Mouse (Mus musculus) E14TG2a.4 (cell line): ENCODE data around the gene Gga3.
A peak's percentile ranks its signal among the peaks of the same experiment; 100 is the strongest.

Source experiments
- H3K27me3 ChIP-seq: 2 replicates; pipeline ENCODE4 v1.6.1; 2014; ENCODE audit warnings: low read length, control low read depth; ENCODE audit not compliant: insufficient read depth
- H3K36me3 ChIP-seq: 2 replicates; pipeline ENCODE4 v1.6.1; 2014; ENCODE audit warnings: low read length, control low read depth; ENCODE audit not compliant: insufficient read depth
- H3K4me1 ChIP-seq: replicated peaks from 2 replicates; pipeline ENCODE4 v1.6.1; 2014; ENCODE audit warnings: low read depth, low read length, control low read depth
- H3K4me3 ChIP-seq: replicated peaks from 2 replicates; pipeline ENCODE4 v1.5.1; 2014; ENCODE audit warnings: mild to moderate bottlenecking, low read length
- H3K9me3 ChIP-seq: 2 replicates; pipeline ENCODE4 v1.6.1; 2014; ENCODE audit warnings: low read length, control low read depth
- CTCF ChIP-seq: conservative IDR thresholded peaks from 2 replicates; pipeline ENCODE4 v1.5.1; 2014; ENCODE audit warnings: low read length
- NANOG ChIP-seq: IDR thresholded peaks from 2 replicates; pipeline ENCODE4 v1.6.1; 2014; ENCODE audit warnings: borderline replicate concordance, low read length, mixed read lengths
- POU5F1 ChIP-seq: IDR thresholded peaks from 2 replicates; pipeline ENCODE4 v1.6.1; 2014; ENCODE audit warnings: low read length, borderline replicate concordance

Gene Gga3

GRCm38 (mm10) chr11:115627705-115628464 lies 24.0 kb upstream of the Gga3 start, which contains the start of gene Slc25a19:
Gene Slc25a19 (minus strand): TSS chr11:115628295.
- no peaks in the 10 kb centered on the region for H3K9me3 ChIP-seq
- peaks cover 78% of the 10 kb centered on the region for H3K4me1 ChIP-seq
- no peaks in the 10 kb centered on the region for H3K27me3 ChIP-seq
- TF ChIP-seq CTCF = no peak
- no peak for TF ChIP-seq POU5F1
- no peak for TF ChIP-seq NANOG
- H3K36me3 ChIP-seq = peaks cover 31% of the 10 kb centered on the region
- peak within 1 kb of the TSS; percentile 91 for H3K4me3 ChIP-seq

GRCm38 (mm10) chr11:115626824-115627616 lies 23.2 kb upstream of the Gga3 start:
- no peaks in the 10 kb centered on the region for H3K27me3 ChIP-seq
- H3K36me3 ChIP-seq = peaks cover 40% of the 10 kb centered on the region
- TF ChIP-seq POU5F1 (no peak), CTCF (no peak), NANOG (no peak)
- no peaks in the 10 kb centered on the region for H3K9me3 ChIP-seq
- H3K4me3 ChIP-seq = peak overlapping the region; percentile 91
- peaks cover 72% of the 10 kb centered on the region for H3K4me1 ChIP-seq

GRCm38 (mm10) chr11:115625877-115626276 lies 22.0 kb upstream of the Gga3 start:
- peaks cover 68% of the 10 kb centered on the region for H3K4me1 ChIP-seq
- no peaks in the 10 kb centered on the region for H3K9me3 ChIP-seq
- no peak overlapping the region for H3K4me3 ChIP-seq
- peaks cover 49% of the 10 kb centered on the region for H3K36me3 ChIP-seq
- TF ChIP-seq NANOG (no peak), POU5F1 (no peak), CTCF (no peak)
- H3K27me3 ChIP-seq = no peaks in the 10 kb centered on the region

- Histone ChIP-seq H3K4me1 (peaks cover 74% of the 10 kb centered on the region), H3K36me3 (peaks cover 70% of the 10 kb centered on the region), H3K9me3 (no peaks in the 10 kb centered on the region), H3K4me3 (no peak overlapping the region), H3K27me3 (no peaks in the 10 kb centered on the region)
- TF ChIP-seq NANOG (no peak), CTCF (peak; percentile 49), POU5F1 (no peak)
These were observed 19.7 kb upstream of the Gga3 start for GRCm38 (mm10) chr11:115623487-115624070.

- no peak for TF ChIP-seq CTCF
- no peak for TF ChIP-seq POU5F1
- no peak for TF ChIP-seq NANOG
- Histone ChIP-seq H3K36me3 (peaks cover 75% of the 10 kb centered on the region), H3K4me1 (peaks cover 84% of the 10 kb centered on the region), H3K4me3 (no peak overlapping the region; the same call in 1 of the 2 replicates), H3K27me3 (no peaks in the 10 kb centered on the region), H3K9me3 (no peaks in the 10 kb centered on the region)
These were observed 16.1 kb upstream of the Gga3 start for GRCm38 (mm10) chr11:115619949-115620348.

- Histone ChIP-seq H3K27me3 (no peaks in the 10 kb centered on the region), H3K4me1 (peaks cover 86% of the 10 kb centered on the region), H3K36me3 (peaks cover 76% of the 10 kb centered on the region), H3K4me3 (no peak overlapping the region), H3K9me3 (no peaks in the 10 kb centered on the region)
- TF ChIP-seq NANOG (no peak), CTCF (no peak), POU5F1 (no peak)
These were observed 15.1 kb upstream of the Gga3 start for GRCm38 (mm10) chr11:115618732-115619516.

GRCm38 (mm10) chr11:115618001-115618400 lies 14.2 kb upstream of the Gga3 start:
- peak overlapping the region; percentile 91 for H3K4me3 ChIP-seq
- no peaks in the 10 kb centered on the region for H3K9me3 ChIP-seq
- H3K36me3 ChIP-seq = peaks cover 68% of the 10 kb centered on the region
- TF ChIP-seq POU5F1 (no peak), CTCF (no peak), NANOG (no peak)
- H3K4me1 ChIP-seq = peaks cover 87% of the 10 kb centered on the region
- no peaks in the 10 kb centered on the region for H3K27me3 ChIP-seq

- H3K9me3 ChIP-seq = no peaks in the 10 kb centered on the region
- peaks cover 59% of the 10 kb centered on the region for H3K36me3 ChIP-seq
- TF ChIP-seq CTCF (no peak), NANOG (no peak), POU5F1 (no peak)
- peaks cover 87% of the 10 kb centered on the region for H3K4me1 ChIP-seq
- H3K4me3 ChIP-seq = peak overlapping the region; percentile 91
- no peaks in the 10 kb centered on the region for H3K27me3 ChIP-seq
These were observed 13.0 kb upstream of the Gga3 start for GRCm38 (mm10) chr11:115616893-115617292.
